Mouse (Mus musculus): ENCODE measurements around the gene Atp6v0a1.

- TF ChIP-seq CEBPB (IDR thresholded peaks at IDR 0.05; ENCODE audit: low read depth) (no peak), MYOG (IDR thresholded peaks at IDR 0.05; ENCODE audit: control insufficient read depth, extremely low read depth, insufficient read length) (no peak), CTCF (IDR thresholded peaks at IDR 0.05; ENCODE audit: control insufficient read depth, insufficient read depth, insufficient read length) (no peak), MYOD1 (IDR thresholded peaks at IDR 0.05; ENCODE audit: control insufficient read depth, insufficient read length, low read depth) (no peak)
Observed at GRCm38 (mm10) chr11:100973245-100973644, 36.0 kb upstream of the Atp6v0a1 start.

Measured in C2C12 (cell line).